Mouse (Mus musculus) ES-E14 (cell line): ENCODE measurements around the gene Fam20a. TPM values are rescaled to one million over a fixed set of nuclear protein-coding genes. Genes with fewer than 3 reads are reported as not detected.

Source experiments
- DNase-seq: peaks from one replicate; pipeline ENCODE4 v3.0.0-alpha.2; 2013; ENCODE audit warnings: low read depth, low spot score
- H3K27ac ChIP-seq: 2 replicates; pipeline ENCODE4 v1.5.1; 2012; ENCODE audit warnings: low read depth, mild to moderate bottlenecking, low read length, moderate library complexity, mixed read lengths; ENCODE audit not compliant: poor library complexity, insufficient read depth, severe bottlenecking
- H3K36me3 ChIP-seq: 2 replicates; pipeline ENCODE4 v1.6.1; 2012; ENCODE audit warnings: mild to moderate bottlenecking, low read length, moderate library complexity, mixed read lengths; ENCODE audit not compliant: control insufficient read depth, poor library complexity, insufficient read depth, severe bottlenecking
- H3K4me1 ChIP-seq, 2 experiments: fragments of 150-350 bp in 1 of 2; sonication (generic) in 1 of 2; 2 replicates each; pipeline ENCODE4 v1.6.1; 2012; ENCODE audit warnings: low read length in 2 of 2, mild to moderate bottlenecking in 1 of 2, mixed read lengths in 1 of 2; ENCODE audit not compliant: control insufficient read depth in 2 of 2, insufficient read depth in 2 of 2, poor library complexity in 1 of 2
- H3K4me3 ChIP-seq, 2 experiments: fragments of 150-350 bp in 1 of 2; sonication (generic) in 1 of 2; 2 replicates each; pipeline ENCODE4 v1.5.1; 2012; ENCODE audit warnings: low read length in 2 of 2, low read depth in 1 of 2, mild to moderate bottlenecking in 1 of 2, mixed read lengths in 1 of 2; ENCODE audit not compliant: insufficient read depth in 1 of 2, poor library complexity in 1 of 2, severe bottlenecking in 1 of 2
- H3K9ac ChIP-seq: 2 replicates; pipeline ENCODE4 v1.6.1; 2012; ENCODE audit warnings: low read depth, mild to moderate bottlenecking, low read length, mixed read lengths; ENCODE audit not compliant: poor library complexity, insufficient read depth, severe bottlenecking
- H3K9me3 ChIP-seq: fragments of 150-350 bp; sonication (generic); 2 replicates; pipeline ENCODE4 v1.6.1; 2012; ENCODE audit warnings: low read depth, mild to moderate bottlenecking, low read length; ENCODE audit not compliant: control insufficient read depth, insufficient read depth
- CHD2 ChIP-seq: IDR thresholded peaks from 2 replicates; pipeline ENCODE4 v1.6.1; 2014; ENCODE audit warnings: mild to moderate bottlenecking, low read depth, low read length, inconsistent platforms
- HCFC1 ChIP-seq: IDR thresholded peaks from 2 replicates; pipeline ENCODE4 v1.6.1; 2012; ENCODE audit warnings: low read length, inconsistent platforms, borderline replicate concordance; ENCODE audit not compliant: insufficient read depth
- MAFK ChIP-seq: IDR thresholded peaks from 2 replicates; pipeline ENCODE4 v1.6.1; 2014; ENCODE audit warnings: mild to moderate bottlenecking, low read depth, low read length, inconsistent platforms; ENCODE audit not compliant: insufficient read depth
- ZC3H11A ChIP-seq: IDR thresholded peaks from 2 replicates; pipeline ENCODE4 v1.6.1; 2012; ENCODE audit warnings: low read depth, mild to moderate bottlenecking, inconsistent platforms, low read length, borderline replicate concordance
- ZNF384 ChIP-seq: IDR thresholded peaks from 2 replicates; pipeline ENCODE4 v1.6.1; 2012; ENCODE audit warnings: low read depth, low read length, inconsistent platforms
- in situ Hi-C, 2 experiments: fragments of 600-800 bp; cut with MboI; formaldehyde crosslinking; loops; one replicate each; pipeline ENCODE4 v1.15.1; 2025; ENCODE audit warnings: low sequenced_read_pairs in 2 of 2, inconsistent platforms in 1 of 2; ENCODE audit not compliant: unreplicated experiment in 2 of 2
- total RNA-seq: library from RNA; depleted of rRNA; stranded (reverse); fragments of 300-350 nt; gene quantifications from 2 replicates; pipeline ENCODE4 v1.2.3, GENCODE M21; 2012

Gene Fam20a
- total RNA-seq, 1 experiment: 0.45 TPM

- H3K9ac ChIP-seq: no peak overlapping the region
- in situ Hi-C loops: no loop called here
- no peaks in the 10 kb centered on the region for H3K4me1 ChIP-seq
- no peak for TF ChIP-seq CHD2
- no peak for TF ChIP-seq HCFC1
- TF ChIP-seq MAFK: no peak
- no peak for TF ChIP-seq ZC3H11A
- no peak for TF ChIP-seq ZNF384
- no peaks in the 10 kb centered on the region for H3K9me3 ChIP-seq
- no peak for DNase-seq
- no peak overlapping the region for H3K4me3 ChIP-seq
- no peaks in the 10 kb centered on the region for H3K36me3 ChIP-seq
- H3K27ac ChIP-seq: no peak overlapping the region
These were observed 15.5 kb downstream of the Fam20a start for GRCm38 (mm10) chr11:109706586-109706985.

- Histone ChIP-seq H3K27ac (no peak overlapping the region), H3K9me3 (no peaks in the 10 kb centered on the region), H3K36me3 (no peaks in the 10 kb centered on the region), H3K4me1 (no peaks in the 10 kb centered on the region), H3K9ac (no peak overlapping the region), H3K4me3 (no peak overlapping the region)
- no peak for DNase-seq
- TF ChIP-seq ZC3H11A: no peak
- no peak for TF ChIP-seq HCFC1
- TF ChIP-seq CHD2: no peak
- TF ChIP-seq ZNF384: no peak
- TF ChIP-seq MAFK: no peak
- in situ Hi-C loops: no loop called here
These were observed 16.0 kb downstream of the Fam20a start for GRCm38 (mm10) chr11:109706055-109706412.

GRCm38 (mm10) chr11:109705336-109706054, 16.6 kb downstream of the Fam20a start:
- TF ChIP-seq ZC3H11A (no peak), HCFC1 (no peak), ZNF384 (no peak), CHD2 (no peak), MAFK (no peak)
- Histone ChIP-seq H3K9me3 (no peaks in the 10 kb centered on the region), H3K9ac (no peak overlapping the region), H3K4me1 (no peaks in the 10 kb centered on the region), H3K27ac (no peak overlapping the region), H3K4me3 (no peak overlapping the region), H3K36me3 (no peaks in the 10 kb centered on the region)
- in situ Hi-C loops: no loop called here
- DNase-seq: no peak

- no peaks in the 10 kb centered on the region for H3K4me1 ChIP-seq
- H3K4me3 ChIP-seq: no peak overlapping the region
- H3K36me3 ChIP-seq: no peaks in the 10 kb centered on the region
- DNase-seq: no peak
- no peaks in the 10 kb centered on the region for H3K9me3 ChIP-seq
- no peak overlapping the region for H3K9ac ChIP-seq
- TF ChIP-seq MAFK (no peak), ZC3H11A (no peak), HCFC1 (no peak), ZNF384 (no peak), CHD2 (no peak)
- in situ Hi-C loops: no loop called here
- no peak overlapping the region for H3K27ac ChIP-seq
These were observed 17.5 kb downstream of the Fam20a start for GRCm38 (mm10) chr11:109704311-109705205.
